ENCODE assay signal across 8 mouse cellular contexts in genomic region chr5:114146028-114146888, GRCm38 (mm10). TPM values are rescaled to one million over a fixed set of nuclear protein-coding genes. Genes with fewer than 3 reads are reported as not detected.
DNase-seq lines count a peak whose midpoint lies in the region; ATAC-seq lines count a peak whose summit lies in the region.

Gene Acacb (plus strand): TSS chr5:114146535.

- intact Hi-C loops in left cerebral cortex, postnatal 36 days (cut with DNase I), result no loop called here

- peak; percentile 13 for DNase-seq in retina, embryonic 14.5 days (ENCODE audit: low spot score)
- no peak for DNase-seq in retina, postnatal 1 day
- no peak for DNase-seq in gastrocnemius, postnatal 4 days (ENCODE audit: low spot score in 2 of 2)
- DNase-seq in kidney, adult 18-20 months, result peak; percentile 48
- DNase-seq in ovary, adult 18-20 months (ENCODE audit: low spot score), result no peak
- no peak for DNase-seq in cerebellum, postnatal 25 days
- DNase-seq in left cerebral cortex, postnatal 36 days (ENCODE audit: low spot score in 2 of 2), result no peak

- no peak for ATAC-seq in megakaryocyte-erythroid progenitor cell, adult 5-6 weeks (replicated peaks; ENCODE audit: low FRiP score, low TSS enrichment, poor library complexity, severe bottlenecking)

RNA-seq across cellular contexts. Expression of gene Acacb, which starts in this region (rescaled TPM):
- 10 to 100 TPM; 59.6 to 62.8 TPM for total RNA-seq in gastrocnemius, postnatal 4 days (2021)
- 2.2 and 3.8 TPM in 2 replicates for total RNA-seq in megakaryocyte-erythroid progenitor cell, adult 5-6 weeks (2014; fragmentation: Nextera tagmentation)
- total RNA-seq in megakaryocyte-erythroid progenitor cell, adult 5-6 weeks (2017), result 0.27 and 0.28 TPM in 2 replicates
- 1 to 10 TPM; 3.9 to 6.9 TPM for total RNA-seq in left cerebral cortex, postnatal 36 days (2021)

Comparison
In these comparisons a context has a peak if more than half of its experiments do, and no peak if none do; other contexts are left out.
1. RNA of gene Acacb (total RNA-seq): 59.6 to 62.8 TPM in gastrocnemius, postnatal 4 days; 3.9 to 6.9 TPM in left cerebral cortex, postnatal 36 days and 0.27 to 3.8 TPM in megakaryocyte-erythroid progenitor cell, adult 5-6 weeks; every median in the first group is over 4 times any median in the second.
2. DNase-seq: peak in retina, embryonic 14.5 days (single experiment) and kidney, adult 18-20 months (single experiment); none in retina, postnatal 1 day (single experiment), gastrocnemius, postnatal 4 days (0 of 2), ovary, adult 18-20 months (single experiment), cerebellum, postnatal 25 days (0 of 2) and left cerebral cortex, postnatal 36 days (0 of 2).